Mouse (Mus musculus): ENCODE data around the gene Rangap1. TPM values are rescaled to one million over a fixed set of nuclear protein-coding genes. Genes with fewer than 3 reads are reported as not detected.
"Not testable (repeated sequence)": the region's sequence is repeated elsewhere in the genome, so short reads cannot be mapped to it uniquely, and the experiment has no call there.

Rangap1 gene
- polyA plus RNA-seq, 1 experiment from 2014 or later: 121 TPM

- 46% methylated on average over 9 of the region's 9 CpGs for WGBS (ENCODE audit: insufficient replicate concordance)
- H3K4me1 ChIP-seq: peaks cover 44% of the 10 kb centered on the region
- ATAC-seq: no peak
- H3K36me3 ChIP-seq: peaks cover 39% of the 10 kb centered on the region
- H3K27me3 ChIP-seq (replicated peaks): no peaks in the 10 kb centered on the region
- H3K4me3 ChIP-seq: no peak overlapping the region
- peak overlapping the region; percentile 26; the same call in 1 of the 2 replicates for H3K27ac ChIP-seq
- H3K9me3 ChIP-seq (replicated peaks): no peaks in the 10 kb centered on the region
- H3K9ac ChIP-seq: no peak overlapping the region
- H3K4me2 ChIP-seq: no peak overlapping the region
These were observed 20.3 kb upstream of the Rangap1 start for GRCm38 (mm10) chr15:81765651-81766050.

- H3K4me1 ChIP-seq: peaks cover 54% of the 10 kb centered on the region
- ATAC-seq: peak; percentile 64
- H3K9me3 ChIP-seq (replicated peaks): no peaks in the 10 kb centered on the region
- peaks cover 30% of the 10 kb centered on the region for H3K36me3 ChIP-seq
- H3K9ac ChIP-seq: peak overlapping the region; percentile 14; the same call in 1 of the 2 replicates
- H3K4me2 ChIP-seq: peak overlapping the region; percentile 21
- 31% methylated on average over 6 of the region's 6 CpGs for WGBS (ENCODE audit: insufficient replicate concordance)
- no peak overlapping the region for H3K4me3 ChIP-seq
- H3K27ac ChIP-seq: peak overlapping the region; percentile 57
- no peaks in the 10 kb centered on the region for H3K27me3 ChIP-seq (replicated peaks)
These were observed 19.2 kb upstream of the Rangap1 start for GRCm38 (mm10) chr15:81764573-81764972.

GRCm38 (mm10) chr15:81761959-81762358 is 16.6 kb upstream of the Rangap1 start:
- Histone ChIP-seq H3K4me2 (no peak overlapping the region), H3K27me3 (replicated peaks) (no peaks in the 10 kb centered on the region), H3K36me3 (peaks cover 13% of the 10 kb centered on the region), H3K4me1 (peaks cover 54% of the 10 kb centered on the region), H3K4me3 (no peak overlapping the region), H3K9me3 (replicated peaks) (no peaks in the 10 kb centered on the region), H3K9ac (no peak overlapping the region), H3K27ac (no peak overlapping the region)
- WGBS (ENCODE audit: insufficient replicate concordance): 79% methylated on average over 3 of the region's 3 CpGs
- ATAC-seq: no peak

GRCm38 (mm10) chr15:81761381-81761780 is 16.1 kb upstream of the Rangap1 start:
- no peak overlapping the region for H3K4me2 ChIP-seq
- ATAC-seq: no peak
- peaks cover 13% of the 10 kb centered on the region for H3K36me3 ChIP-seq
- peaks cover 51% of the 10 kb centered on the region for H3K4me1 ChIP-seq
- H3K9me3 ChIP-seq (replicated peaks): no peaks in the 10 kb centered on the region
- 84% methylated on average over 7 of the region's 7 CpGs for WGBS (ENCODE audit: insufficient replicate concordance)
- no peak overlapping the region for H3K4me3 ChIP-seq
- no peaks in the 10 kb centered on the region for H3K27me3 ChIP-seq (replicated peaks)
- H3K9ac ChIP-seq: no peak overlapping the region
- no peak overlapping the region for H3K27ac ChIP-seq

- Histone ChIP-seq H3K9me3 (replicated peaks) (no peaks in the 10 kb centered on the region), H3K27ac (no peak overlapping the region), H3K4me2 (no peak overlapping the region), H3K4me3 (no peak overlapping the region), H3K4me1 (peaks cover 42% of the 10 kb centered on the region), H3K36me3 (peaks cover 18% of the 10 kb centered on the region), H3K27me3 (replicated peaks) (no peaks in the 10 kb centered on the region), H3K9ac (no peak overlapping the region)
- WGBS (ENCODE audit: insufficient replicate concordance): 73% methylated on average over 5 of the region's 5 CpGs
- no peak for ATAC-seq
These were observed 15.2 kb upstream of the Rangap1 start for GRCm38 (mm10) chr15:81760361-81761079.

GRCm38 (mm10) chr15:81759542-81759941 is 14.2 kb upstream of the Rangap1 start:
- Histone ChIP-seq H3K4me2 (0 out of 2 replicates have a peak overlapping the region, but pooled peaks have one; percentile 11), H3K9ac (no peak overlapping the region), H3K27ac (peak overlapping the region; percentile 37; the same call in 1 of the 2 replicates), H3K27me3 (replicated peaks) (no peaks in the 10 kb centered on the region), H3K4me1 (peaks cover 32% of the 10 kb centered on the region), H3K4me3 (no peak overlapping the region), H3K36me3 (peaks cover 24% of the 10 kb centered on the region), H3K9me3 (replicated peaks) (no peaks in the 10 kb centered on the region)
- ATAC-seq: peak; percentile 72
- 36% methylated on average over 3 of the region's 3 CpGs for WGBS (ENCODE audit: insufficient replicate concordance)

- Histone ChIP-seq H3K4me1 (peaks cover 28% of the 10 kb centered on the region), H3K27me3 (replicated peaks) (no peaks in the 10 kb centered on the region), H3K27ac (no peak overlapping the region), H3K4me3 (no peak overlapping the region), H3K36me3 (peaks cover 29% of the 10 kb centered on the region), H3K4me2 (no peak overlapping the region), H3K9me3 (replicated peaks) (no peaks in the 10 kb centered on the region), H3K9ac (no peak overlapping the region)
- WGBS (ENCODE audit: insufficient replicate concordance): 83% methylated on average over 5 of the region's 5 CpGs
- no peak for ATAC-seq
These were observed 13.4 kb upstream of the Rangap1 start for GRCm38 (mm10) chr15:81758701-81759100.

GRCm38 (mm10) chr15:81753669-81754068 is 8.3 kb upstream of the Rangap1 start:
- peaks cover 24% of the 10 kb centered on the region for H3K36me3 ChIP-seq
- H3K4me1 ChIP-seq: peaks cover 15% of the 10 kb centered on the region
- H3K27me3 ChIP-seq (replicated peaks): no peaks in the 10 kb centered on the region
- WGBS (ENCODE audit: insufficient replicate concordance): 68% methylated on average over 9 of the region's 9 CpGs
- H3K9me3 ChIP-seq (replicated peaks): no peaks in the 10 kb centered on the region
- H3K4me2 ChIP-seq: no peak overlapping the region
- H3K27ac ChIP-seq: no peak overlapping the region
- H3K4me3 ChIP-seq: no peak overlapping the region
- ATAC-seq: peak; percentile 61
- H3K9ac ChIP-seq: no peak overlapping the region

GRCm38 (mm10) chr15:81749742-81750141 is 4.4 kb upstream of the Rangap1 start:
- no peak overlapping the region for H3K4me2 ChIP-seq
- 60% methylated on average over 14 of the region's 14 CpGs for WGBS (ENCODE audit: insufficient replicate concordance)
- no peak overlapping the region for H3K27ac ChIP-seq
- peaks cover 36% of the 10 kb centered on the region for H3K4me1 ChIP-seq
- no peak overlapping the region for H3K9ac ChIP-seq
- no peaks in the 10 kb centered on the region for H3K9me3 ChIP-seq (replicated peaks)
- ATAC-seq: no peak
- peaks cover 13% of the 10 kb centered on the region; the same call in 1 of the 2 replicates for H3K36me3 ChIP-seq
- no peaks in the 10 kb centered on the region for H3K27me3 ChIP-seq (replicated peaks)
- no peak overlapping the region for H3K4me3 ChIP-seq

- no peaks in the 10 kb centered on the region for H3K36me3 ChIP-seq
- no peaks in the 10 kb centered on the region for H3K9me3 ChIP-seq (replicated peaks)
- peak overlapping the region; percentile 84 for H3K9ac ChIP-seq
- H3K4me1 ChIP-seq: peaks cover 34% of the 10 kb centered on the region
- WGBS (ENCODE audit: insufficient replicate concordance): 1% methylated on average over 32 of the region's 33 CpGs
- 0 out of 2 replicates have a peak, but pooled peaks cover 4% of the 10 kb centered on the region for H3K27me3 ChIP-seq (replicated peaks)
- peak; percentile 33; the same call in 1 of the 2 replicates for ATAC-seq
- peak overlapping the region; percentile 78 for H3K4me3 ChIP-seq
- peak overlapping the region; percentile 97 for H3K4me2 ChIP-seq
- peak overlapping the region; percentile 80 for H3K27ac ChIP-seq
These were observed 328 bp upstream of the Rangap1 start for GRCm38 (mm10) chr15:81745601-81746114.

GRCm38 (mm10) chr15:81742368-81742767 is 3.0 kb downstream of the Rangap1 start:
- ATAC-seq; H3K27me3 ChIP-seq (replicated peaks); H3K4me3 ChIP-seq; H3K4me2 ChIP-seq; H3K36me3 ChIP-seq; H3K9me3 ChIP-seq (replicated peaks); H3K9ac ChIP-seq; H3K27ac ChIP-seq: not testable (repeated sequence)
- WGBS (ENCODE audit: insufficient replicate concordance): 31% methylated on average over 2 of the region's 2 CpGs
- peaks cover 23% of the 10 kb centered on the region for H3K4me1 ChIP-seq

GRCm38 (mm10) chr15:81739924-81740323 is 5.4 kb downstream of the Rangap1 start:
- 12% methylated on average over 2 of the region's 2 CpGs for WGBS (ENCODE audit: insufficient replicate concordance)
- ATAC-seq: no peak
- Histone ChIP-seq H3K4me3 (no peak overlapping the region), H3K9me3 (replicated peaks) (no peaks in the 10 kb centered on the region), H3K4me1 (peaks cover 7% of the 10 kb centered on the region), H3K27me3 (replicated peaks) (peaks cover 4% of the 10 kb centered on the region; the same call in 1 of the 2 replicates), H3K27ac (no peak overlapping the region), H3K9ac (no peak overlapping the region), H3K36me3 (no peaks in the 10 kb centered on the region), H3K4me2 (no peak overlapping the region)

Data from liver, embryonic 12.5 days (tissue).